Mouse (Mus musculus): ENCODE measurements around the gene Olfr523.

DNA sequence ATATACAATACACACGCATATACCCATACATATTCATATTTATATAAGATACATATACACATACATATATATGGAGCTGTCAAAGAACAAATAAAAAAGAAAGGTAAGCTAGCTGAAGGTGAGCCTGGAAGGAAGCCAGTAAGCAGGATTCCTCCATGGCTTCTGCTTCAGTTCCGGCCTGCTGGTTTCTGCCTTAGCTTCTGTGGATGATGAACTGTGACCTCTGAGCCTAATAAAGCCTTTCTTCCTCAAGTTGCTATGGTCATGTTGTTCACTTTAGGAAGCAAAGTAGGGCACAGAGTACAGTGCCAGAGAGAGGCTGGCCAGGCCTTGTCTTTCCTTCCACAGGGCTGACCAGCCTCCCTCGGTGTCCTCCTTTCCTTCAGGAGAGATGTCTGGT lies 2.2 kb upstream of the Olfr523 start:
- TF ChIP-seq CTCF (conservative IDR thresholded peaks at IDR 0.05; ENCODE audit: insufficient read depth, insufficient read length, low read depth, low read length): no peak
- TF ChIP-seq POLR2A (IDR thresholded peaks at IDR 0.05; ENCODE audit: low read depth, low read length): no peak

Data from kidney, adult 2 months (tissue).